Mouse (Mus musculus) erythroblast, embryonic 14.5 days (primary cell): ENCODE measurements at regions not wholly inside any gene's neighbourhood (a gene's known extent, or its start where the extent isn't known, plus 50 kb on each side); places are given as distances from the start of the nearest gene placed in this dataset.
"Not testable (repeated sequence)": the region's sequence is repeated elsewhere in the genome, so short reads cannot be mapped to it uniquely, and the experiment has no call there.

Source experiments
- H3K27me3 ChIP-seq: 2 replicates; pipeline ENCODE4 v1.6.1; 2012; ENCODE audit warnings: inconsistent platforms; ENCODE audit not compliant: control insufficient read depth
- H3K36me3 ChIP-seq: 2 replicates; pipeline ENCODE4 v1.6.1; 2012; ENCODE audit warnings: mild to moderate bottlenecking, inconsistent platforms; ENCODE audit not compliant: control insufficient read depth
- H3K4me1 ChIP-seq: 2 replicates; pipeline ENCODE4 v1.6.1; 2012; ENCODE audit warnings: inconsistent platforms; ENCODE audit not compliant: control insufficient read depth
- H3K4me3 ChIP-seq: replicated peaks from 2 replicates; pipeline ENCODE3; 2012; ENCODE audit warnings: moderate library complexity, mild to moderate bottlenecking, inconsistent platforms
- H3K9me3 ChIP-seq: 2 replicates; pipeline ENCODE4 v1.6.1; 2012; ENCODE audit warnings: low read length, inconsistent platforms, mixed read lengths; ENCODE audit not compliant: control insufficient read depth
- GATA1 ChIP-seq: IDR thresholded peaks from 2 replicates; pipeline ENCODE4 v1.6.1; 2012; ENCODE audit warnings: low read length, inconsistent platforms, mixed read lengths
- TAL1 ChIP-seq: IDR thresholded peaks from 3 replicates; pipeline ENCODE4 v1.6.1; 2012; ENCODE audit warnings: low read length, inconsistent platforms, mixed read lengths

GRCm38 (mm10) chr12:114434529-114434928 lies 890.8 kb downstream of the Adam6a start:
- H3K9me3 ChIP-seq = peaks cover 3% of the 10 kb centered on the region; the same call in 1 of the 2 replicates
- no peak overlapping the region for H3K4me3 ChIP-seq
- no peak for TF ChIP-seq GATA1
- H3K4me1 ChIP-seq = no peaks in the 10 kb centered on the region
- no peaks in the 10 kb centered on the region for H3K36me3 ChIP-seq
- H3K27me3 ChIP-seq = no peaks in the 10 kb centered on the region

- H3K4me3 ChIP-seq = no peak overlapping the region
- H3K27me3 ChIP-seq = no peaks in the 10 kb centered on the region
- no peaks in the 10 kb centered on the region for H3K4me1 ChIP-seq
- H3K9me3 ChIP-seq = peaks cover 15% of the 10 kb centered on the region
- no peak for TF ChIP-seq GATA1
- no peak for TF ChIP-seq TAL1
- H3K36me3 ChIP-seq = no peaks in the 10 kb centered on the region
These were observed 918.3 kb downstream of the Adam6a start for GRCm38 (mm10) chr12:114462037-114462436.

- H3K27me3 ChIP-seq = no peaks in the 10 kb centered on the region
- no peaks in the 10 kb centered on the region for H3K4me1 ChIP-seq
- H3K9me3 ChIP-seq = peaks cover 15% of the 10 kb centered on the region
- H3K4me3 ChIP-seq = no peak overlapping the region
- H3K36me3 ChIP-seq = no peaks in the 10 kb centered on the region
- TF ChIP-seq GATA1 (no peak), TAL1 (no peak)
These were observed 918.9 kb downstream of the Adam6a start for GRCm38 (mm10) chr12:114462566-114462965.

- no peaks in the 10 kb centered on the region; the same call in 1 of the 2 replicates for H3K9me3 ChIP-seq
- no peaks in the 10 kb centered on the region for H3K4me1 ChIP-seq
- TF ChIP-seq TAL1 (no peak), GATA1 (no peak)
- no peak overlapping the region for H3K4me3 ChIP-seq
- H3K27me3 ChIP-seq = no peaks in the 10 kb centered on the region
- no peaks in the 10 kb centered on the region for H3K36me3 ChIP-seq
These were observed 925.1 kb downstream of the Adam6a start for GRCm38 (mm10) chr12:114468857-114469256.

- not testable (repeated sequence) for H3K36me3 ChIP-seq, H3K27me3 ChIP-seq, H3K4me1 ChIP-seq, H3K4me3 ChIP-seq, H3K9me3 ChIP-seq
These were observed 929.0 kb downstream of the Adam6a start for GRCm38 (mm10) chr12:114472678-114473077.

- TF ChIP-seq TAL1 (no peak), GATA1 (no peak)
- Histone ChIP-seq H3K4me3 (no peak overlapping the region), H3K4me1 (no peaks in the 10 kb centered on the region), H3K27me3 (no peaks in the 10 kb centered on the region), H3K36me3 (no peaks in the 10 kb centered on the region), H3K9me3 (no peaks in the 10 kb centered on the region)
These were observed 935.0 kb downstream of the Adam6a start for GRCm38 (mm10) chr12:114478741-114479140.

- H3K9me3 ChIP-seq, H3K4me3 ChIP-seq, H3K4me1 ChIP-seq, H3K36me3 ChIP-seq, H3K27me3 ChIP-seq: not testable (repeated sequence)
These were observed 949.9 kb downstream of the Adam6a start for GRCm38 (mm10) chr12:114493500-114494031.

GRCm38 (mm10) chr12:114495741-114496140 lies 952.0 kb downstream of the Adam6a start:
- TF ChIP-seq TAL1 (no peak), GATA1 (no peak)
- no peaks in the 10 kb centered on the region for H3K27me3 ChIP-seq
- H3K4me3 ChIP-seq = no peak overlapping the region
- H3K36me3 ChIP-seq = no peaks in the 10 kb centered on the region
- no peaks in the 10 kb centered on the region for H3K4me1 ChIP-seq
- H3K9me3 ChIP-seq = peaks cover 5% of the 10 kb centered on the region; the same call in 1 of the 2 replicates

GRCm38 (mm10) chr12:114513143-114513542 lies 969.4 kb downstream of the Adam6a start:
- no peaks in the 10 kb centered on the region for H3K36me3 ChIP-seq
- peaks cover 5% of the 10 kb centered on the region for H3K9me3 ChIP-seq
- no peaks in the 10 kb centered on the region for H3K4me1 ChIP-seq
- H3K27me3 ChIP-seq = no peaks in the 10 kb centered on the region
- no peak for TF ChIP-seq GATA1
- TF ChIP-seq TAL1 = no peak
- no peak overlapping the region for H3K4me3 ChIP-seq

- H3K36me3 ChIP-seq, H3K27me3 ChIP-seq, H3K4me1 ChIP-seq, H3K9me3 ChIP-seq, H3K4me3 ChIP-seq: not testable (repeated sequence)
These were observed 998.4 kb downstream of the Adam6a start for GRCm38 (mm10) chr12:114542094-114542493.

- H3K27me3 ChIP-seq, H3K4me1 ChIP-seq, H3K36me3 ChIP-seq, H3K4me3 ChIP-seq, H3K9me3 ChIP-seq: not testable (repeated sequence)
These were observed 1001.2 kb downstream of the Adam6a start for GRCm38 (mm10) chr12:114544931-114545330.
